Mouse (Mus musculus) forelimb bud, embryonic 11.5 days (tissue): ENCODE results near the gene Zfp617.
"Not testable (repeated sequence)": the region's sequence is repeated elsewhere in the genome, so short reads cannot be mapped to it uniquely, and the experiment has no call there.

ENCODE experiments used
- DNase-seq: peaks from one replicate; pipeline ENCODE4 v3.0.0-alpha.2; 2012; ENCODE audit warnings: low read depth, low spot score

Gene Zfp617

DNA sequence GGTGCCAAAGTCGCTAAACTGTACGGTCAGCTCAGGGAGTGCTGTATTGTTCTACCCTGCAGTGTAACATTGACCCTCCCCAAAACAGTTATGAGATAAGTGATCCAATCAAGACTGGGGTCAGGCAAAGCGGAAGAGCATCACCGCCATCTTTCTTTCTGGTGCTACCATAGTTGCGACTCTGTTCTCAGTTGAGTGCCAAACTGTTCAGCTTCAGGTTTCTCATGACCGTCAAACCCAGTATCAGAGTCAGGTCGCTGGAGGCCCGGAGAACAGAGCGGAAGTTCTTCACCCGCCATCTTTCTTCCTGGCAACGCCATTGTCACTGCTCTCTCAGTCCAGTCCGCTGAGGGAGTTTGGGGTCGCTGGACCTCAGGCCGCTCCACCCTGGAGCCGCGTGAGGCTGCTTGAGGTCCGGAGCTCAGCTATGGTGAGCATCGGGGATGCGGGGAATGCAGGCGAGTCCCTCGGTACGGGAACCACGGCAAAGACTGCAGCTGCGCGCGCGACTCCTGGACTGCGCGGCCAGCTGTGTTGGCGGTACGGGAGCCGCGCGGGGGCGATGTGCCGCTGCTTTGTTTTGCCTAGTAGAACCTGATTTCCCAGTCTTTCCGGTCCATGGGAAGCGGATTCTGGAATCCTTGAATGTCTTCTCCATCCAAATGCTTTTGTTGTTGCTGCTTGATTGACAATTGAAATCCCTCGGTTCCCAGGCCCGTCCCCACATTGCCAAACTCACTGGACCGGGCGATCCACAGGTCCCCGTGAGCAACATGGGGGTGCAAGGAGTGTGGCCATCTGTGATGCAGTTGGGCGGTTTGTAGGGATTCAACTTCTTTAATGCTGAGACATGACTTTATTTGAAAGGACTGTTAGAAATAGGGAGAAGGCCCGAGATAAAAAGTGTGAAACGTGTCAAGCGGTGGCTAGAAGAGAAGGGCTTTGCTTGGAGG is at the start of gene Zfp617, which contains the start of gene Zfp882:
Gene Zfp617, plus strand, starts transcription at position 327 of the 953 bp plus-strand sequence.
Gene Zfp882, plus strand, starts transcription at position 300 of the 953 bp plus-strand sequence.
- peak; percentile 84 for DNase-seq

DNA sequence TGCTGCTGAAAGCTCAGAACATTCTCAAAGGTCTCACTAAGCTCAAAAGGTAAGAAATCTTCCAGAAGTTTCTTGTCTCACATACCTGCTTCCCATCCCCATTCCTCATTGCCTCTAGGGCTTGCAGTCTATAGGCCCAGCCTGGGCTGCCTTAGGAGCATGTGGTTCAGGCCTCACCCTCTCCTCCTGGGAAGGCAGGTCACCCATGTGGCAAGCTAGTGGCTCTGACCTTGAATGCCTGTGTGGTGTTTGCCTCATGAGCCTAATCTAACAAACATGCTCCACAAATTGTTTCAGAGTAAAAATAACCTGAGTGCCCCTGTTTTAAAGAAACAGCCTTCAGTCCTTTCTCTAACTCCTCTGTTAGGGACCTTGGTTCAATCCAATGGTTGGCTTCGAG is 46.9 kb upstream of the Zfp617 start:
- not testable (repeated sequence) for DNase-seq

DNA sequence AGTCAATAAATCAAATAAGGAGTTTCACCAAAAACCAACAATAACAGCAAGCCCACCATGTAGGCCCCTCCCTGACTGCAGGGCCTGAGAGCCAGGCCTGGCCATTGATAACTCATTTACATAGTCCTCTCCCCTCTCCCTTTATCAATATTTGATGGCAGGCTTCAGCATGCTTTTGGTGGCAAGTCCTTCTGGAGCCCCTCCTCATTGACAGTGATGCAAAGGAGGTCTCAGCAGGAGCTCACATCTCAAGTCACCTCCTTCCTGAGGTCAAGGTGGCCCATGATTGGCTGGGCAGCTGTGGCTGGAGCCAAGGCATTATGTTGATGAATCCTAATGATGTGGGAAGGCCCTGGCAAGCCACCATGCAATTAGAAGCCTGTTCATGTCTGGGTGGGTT is 46.4 kb upstream of the Zfp617 start:
- DNase-seq = not testable (repeated sequence)

DNA sequence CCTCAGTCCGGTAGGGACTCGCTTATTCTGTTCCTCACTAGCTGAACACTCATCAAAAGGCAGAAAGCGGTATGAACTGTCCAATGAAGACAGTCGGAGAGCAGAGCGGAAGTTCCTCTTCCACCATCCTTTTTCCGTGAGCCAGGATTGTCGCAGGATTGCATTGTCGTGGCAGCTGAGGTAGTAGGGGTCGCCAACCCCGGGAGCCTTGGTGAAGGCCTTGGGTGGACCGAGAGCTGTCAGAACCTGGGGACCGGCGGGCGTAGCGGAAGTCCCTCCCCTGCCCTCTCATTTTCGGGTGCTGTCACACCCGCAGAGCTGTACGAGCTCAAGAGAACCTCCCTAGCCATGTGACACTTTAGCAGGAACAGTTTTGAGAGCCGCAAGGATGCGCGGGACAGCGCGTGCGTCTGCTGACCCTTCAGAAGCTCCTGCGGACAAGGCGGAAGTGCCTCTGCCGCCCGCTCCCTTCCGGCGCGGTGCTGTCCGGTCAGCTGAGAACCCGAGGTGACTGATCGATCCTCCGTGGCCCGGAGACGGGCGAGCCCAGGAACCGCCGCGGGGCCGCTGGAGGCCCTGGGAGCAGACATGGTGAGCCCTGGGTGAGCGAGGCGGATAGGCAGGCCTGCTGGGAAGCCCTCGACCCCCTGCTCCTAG is 26.7 kb upstream of the Zfp617 start, which contains the start of gene Zfp709:
Gene Zfp709, plus strand, starts transcription at position 402 of the 657 bp plus-strand sequence.
- peak; percentile 29 for DNase-seq

DNA sequence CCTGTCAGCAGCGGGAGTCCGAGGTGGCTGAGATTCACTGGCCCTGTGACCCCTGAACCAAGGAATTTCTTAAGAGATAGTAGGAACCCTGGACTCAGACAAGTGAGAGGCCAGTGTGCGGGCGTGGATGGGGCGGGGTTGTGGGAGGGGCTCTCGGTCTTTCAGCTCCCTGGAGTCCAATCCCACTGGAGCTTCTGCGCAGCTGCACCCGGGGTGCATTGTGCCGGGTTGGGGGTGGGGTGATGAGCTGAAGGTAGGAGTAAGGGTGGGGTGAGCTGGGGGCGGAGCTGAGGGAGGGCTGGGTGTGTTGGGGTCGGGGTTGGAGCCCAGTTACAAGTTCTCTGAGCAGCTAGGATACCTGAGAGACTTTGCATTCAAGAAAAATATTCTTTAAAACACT is 7.8 kb upstream of the Zfp617 start:
- not testable (repeated sequence) for DNase-seq

DNA sequence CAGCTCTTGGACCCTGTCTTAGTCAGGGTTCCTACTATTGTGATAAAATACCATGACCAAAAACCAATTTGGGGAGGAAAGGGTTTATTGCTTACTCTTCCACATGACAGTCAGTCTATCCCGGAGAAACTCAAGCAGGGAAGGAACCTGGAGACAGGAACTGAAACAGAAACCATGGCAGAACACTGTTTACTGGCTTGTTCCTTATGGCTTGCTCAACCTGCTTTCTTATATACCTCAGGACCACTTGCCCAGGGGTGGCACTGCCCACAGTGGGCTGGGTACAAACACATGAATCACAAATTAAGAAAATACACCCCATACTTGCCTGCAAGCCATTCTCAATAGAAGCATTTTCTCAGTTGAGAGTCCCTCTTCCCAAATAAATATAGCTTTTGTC is 5.4 kb upstream of the Zfp617 start:
- not testable (repeated sequence) for DNase-seq

DNA sequence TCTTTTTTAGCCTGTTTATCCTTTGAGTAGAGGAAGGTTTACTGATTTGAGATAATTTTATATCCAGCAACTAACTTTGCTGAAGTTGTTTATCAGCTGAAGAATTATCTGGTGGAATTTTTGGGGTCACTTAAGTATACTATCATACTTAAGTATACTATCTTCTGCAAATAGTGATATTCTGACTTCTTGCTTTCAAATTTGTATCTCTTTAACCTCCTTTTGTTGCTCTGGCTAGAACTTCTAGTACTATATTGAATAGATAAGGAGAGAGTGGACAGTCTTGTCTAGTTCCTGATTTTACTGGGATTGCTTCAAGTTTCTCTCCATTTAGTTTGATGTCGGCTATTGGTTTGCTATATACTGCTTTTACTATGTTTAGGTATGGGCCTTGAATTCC is 1.6 kb upstream of the Zfp617 start:
- no peak for DNase-seq

DNA sequence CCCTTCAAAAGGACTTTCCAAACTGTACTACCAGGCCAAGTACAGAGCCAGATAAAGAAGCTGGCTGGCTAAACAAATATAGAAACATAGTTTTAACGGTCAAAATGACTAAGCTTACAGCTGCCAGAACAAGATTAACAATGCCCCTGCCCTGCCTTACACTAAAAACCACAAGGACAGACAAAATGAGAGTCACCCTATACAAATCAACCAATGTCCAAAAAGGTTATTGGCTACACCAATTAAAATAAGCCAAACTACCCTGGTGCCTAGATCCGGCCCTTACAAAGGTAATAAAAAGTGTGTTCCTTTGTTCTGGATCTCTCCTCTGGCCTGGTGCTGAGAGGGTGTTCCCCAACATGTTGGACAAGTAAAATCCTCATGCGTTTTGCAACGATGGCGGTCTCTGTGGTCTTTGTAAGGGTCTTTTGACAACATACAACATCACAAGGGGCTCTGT is 607 bp upstream of the Zfp617 start:
- DNase-seq = no peak

DNA sequence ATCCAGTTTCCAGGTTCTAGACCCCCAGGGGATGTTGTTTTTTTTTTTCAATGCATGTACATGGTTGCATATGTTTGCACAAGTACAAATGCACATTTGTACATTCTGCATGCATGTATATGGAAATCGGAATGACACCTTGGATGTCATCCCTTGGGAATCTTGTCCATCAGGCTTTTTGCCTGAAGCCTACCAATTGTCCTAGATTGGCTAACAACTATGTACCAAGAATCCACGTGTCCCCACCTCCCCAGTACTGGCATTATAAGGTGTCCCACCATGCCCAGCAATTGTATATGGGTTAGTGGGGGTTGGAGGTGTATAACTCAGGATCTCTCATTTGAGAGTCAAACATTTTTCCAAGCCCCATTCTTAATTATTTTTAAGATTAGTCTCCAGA is 3.9 kb downstream of the Zfp617 start:
- DNase-seq = no peak

DNA sequence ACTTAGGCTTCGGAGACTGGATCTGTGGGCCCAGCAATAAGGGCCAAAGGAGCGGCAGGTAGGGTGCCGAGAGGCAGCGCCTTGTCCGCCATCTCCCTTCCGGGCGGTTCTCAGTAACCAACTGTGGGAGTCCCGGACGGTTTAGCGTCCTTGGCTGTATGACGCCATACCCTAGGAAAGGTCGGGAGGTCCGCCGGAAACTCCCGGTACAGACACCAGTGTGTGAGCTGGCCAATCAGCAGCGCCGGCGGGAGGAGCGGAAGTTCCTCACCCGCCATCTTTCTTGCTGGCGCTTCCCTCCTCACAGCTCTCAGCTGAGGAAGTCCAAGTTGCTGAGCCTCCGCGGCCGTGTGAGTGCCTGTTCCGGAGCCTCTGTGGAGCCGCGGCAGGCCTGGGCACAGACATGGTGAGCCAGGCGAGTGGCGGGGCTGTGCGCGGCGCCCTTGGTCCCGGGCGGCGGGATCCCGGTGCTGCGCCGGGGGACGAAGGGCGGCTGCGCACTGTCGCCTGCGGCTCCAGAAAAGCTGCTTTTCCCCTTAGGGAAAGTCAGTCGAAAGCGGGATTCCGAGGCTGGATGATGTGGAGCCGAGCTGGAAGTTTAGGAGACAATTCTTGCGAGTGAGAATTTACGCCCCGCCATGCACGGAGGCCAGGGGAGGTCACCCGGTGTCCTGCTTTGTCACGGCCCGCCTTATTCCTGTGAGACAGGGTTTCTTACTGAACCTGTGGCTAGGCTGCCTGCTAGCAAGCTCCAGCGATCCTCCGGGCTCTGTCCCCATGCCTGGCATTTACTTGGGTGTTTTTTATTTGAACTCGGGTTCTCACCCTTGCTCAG is 14.3 kb downstream of the Zfp617 start:
- DNase-seq = peak; percentile 94

DNA sequence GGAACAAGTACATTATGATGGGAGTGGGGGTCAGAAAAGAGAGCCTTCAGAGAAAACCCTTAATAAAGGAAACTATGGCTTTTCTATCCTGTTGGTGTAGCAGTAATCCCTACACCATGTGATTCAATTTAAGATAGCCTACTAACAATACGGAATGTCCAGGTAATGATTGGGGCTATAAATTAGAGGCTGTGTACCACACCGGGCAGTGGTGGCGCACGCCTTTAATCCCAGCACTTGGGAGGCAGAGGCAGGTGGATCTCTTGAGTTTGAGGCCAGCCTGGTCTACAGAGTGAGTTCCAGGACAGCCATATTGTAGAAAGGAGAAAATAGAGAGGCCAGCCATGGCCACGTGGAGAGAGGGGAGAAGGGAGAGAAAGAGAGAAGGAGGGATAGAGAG is 17.4 kb downstream of the Zfp617 start:
- no peak for DNase-seq

DNA sequence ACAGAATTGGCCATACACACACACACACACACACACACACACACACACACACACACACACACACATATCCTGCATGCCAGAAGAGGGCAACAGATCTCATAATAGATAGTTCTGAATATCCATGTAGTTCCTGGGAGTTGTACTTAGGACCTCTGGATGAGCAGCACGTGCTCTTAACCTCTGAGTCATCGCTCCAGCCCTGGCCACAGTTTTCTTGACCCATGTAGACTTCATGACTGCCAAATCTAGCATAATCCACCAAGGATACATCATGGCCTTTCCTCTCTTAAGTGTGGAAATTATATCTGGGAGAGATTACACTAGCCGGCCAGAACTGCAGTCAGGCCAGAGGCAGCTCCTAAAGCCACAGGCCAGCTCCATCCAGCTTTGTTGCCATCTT is 18.1 kb downstream of the Zfp617 start:
- DNase-seq = no peak

DNA sequence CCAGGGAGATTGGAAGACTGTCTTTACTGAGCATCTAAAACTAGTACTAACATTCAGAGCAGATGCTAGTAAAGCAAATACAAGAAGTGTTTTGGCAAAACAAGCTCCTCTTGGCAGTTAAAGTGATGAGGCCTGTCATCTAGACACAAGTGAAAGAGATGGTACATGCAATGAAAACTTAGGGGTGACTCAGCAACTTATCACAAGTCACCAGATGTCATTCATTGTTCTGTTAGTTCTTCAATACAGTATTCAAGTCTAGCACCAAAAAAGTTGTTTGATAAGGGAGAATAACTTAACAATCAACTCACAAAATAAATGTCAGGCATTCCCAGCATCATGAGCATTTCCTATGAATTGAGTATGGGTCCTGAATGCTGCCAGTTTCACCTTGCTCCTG is 19.3 kb downstream of the Zfp617 start:
- DNase-seq = no peak

DNA sequence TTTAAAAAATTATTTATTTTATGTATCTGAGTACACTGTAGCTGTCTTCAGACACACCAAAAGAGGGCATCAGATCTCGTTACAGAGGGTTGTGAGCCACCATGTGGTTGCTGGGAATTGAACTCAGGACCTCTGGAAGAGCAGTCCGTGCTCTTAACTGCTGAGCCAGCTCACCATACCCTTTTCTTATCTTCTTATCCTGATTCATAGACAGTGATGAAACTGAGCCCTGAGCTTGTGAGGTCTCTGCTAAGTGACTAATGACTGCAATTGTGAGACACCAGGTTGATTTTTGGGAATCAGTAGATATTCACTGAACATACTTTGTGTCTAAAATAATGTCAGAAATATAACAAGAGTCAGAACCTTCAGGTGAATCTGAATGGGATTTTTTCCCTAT is 29.6 kb downstream of the Zfp617 start:
- DNase-seq = not testable (repeated sequence)

DNA sequence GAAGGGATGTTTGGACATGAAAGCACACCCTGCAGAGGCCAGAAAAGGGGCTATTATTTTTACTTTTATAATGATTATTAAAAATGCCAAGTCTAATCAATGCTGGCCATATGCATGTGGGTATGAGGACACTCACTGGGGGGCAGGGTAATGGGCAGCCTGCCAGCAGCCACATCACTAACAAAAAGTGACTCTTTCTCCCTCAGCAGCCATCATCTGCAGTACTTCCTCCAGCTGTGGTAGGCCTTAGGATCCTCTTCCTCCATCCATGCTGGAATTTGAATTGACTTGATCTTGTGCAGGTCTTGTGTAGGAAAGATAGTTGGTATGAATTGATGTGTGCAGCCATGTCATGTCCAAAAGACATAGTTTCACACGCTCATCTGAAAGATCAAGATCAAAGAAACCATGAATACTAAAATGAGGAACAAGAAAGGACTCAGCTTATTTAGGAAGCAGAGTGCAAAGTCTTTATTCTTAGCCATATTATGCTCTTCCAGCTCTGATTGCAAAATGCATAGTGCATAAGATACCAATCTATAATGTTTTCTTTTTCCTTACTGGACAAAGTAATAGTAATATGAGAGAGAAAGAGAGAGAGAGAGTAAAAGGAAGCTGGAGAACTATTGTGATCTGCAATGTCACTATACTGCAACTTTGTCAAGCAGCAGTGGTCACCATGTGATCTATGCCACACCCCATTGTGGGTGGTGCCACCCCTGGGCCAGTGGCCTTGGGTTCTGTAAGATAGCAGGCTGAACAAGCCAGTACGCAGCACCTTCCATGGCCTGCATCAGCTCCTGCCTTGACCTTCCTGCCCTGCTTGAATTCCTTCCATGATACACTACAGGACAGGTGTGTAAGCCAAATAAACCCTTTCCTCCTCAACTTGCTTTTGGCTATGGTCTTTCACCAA is 32.1 kb downstream of the Zfp617 start:
- DNase-seq = no peak

DNA sequence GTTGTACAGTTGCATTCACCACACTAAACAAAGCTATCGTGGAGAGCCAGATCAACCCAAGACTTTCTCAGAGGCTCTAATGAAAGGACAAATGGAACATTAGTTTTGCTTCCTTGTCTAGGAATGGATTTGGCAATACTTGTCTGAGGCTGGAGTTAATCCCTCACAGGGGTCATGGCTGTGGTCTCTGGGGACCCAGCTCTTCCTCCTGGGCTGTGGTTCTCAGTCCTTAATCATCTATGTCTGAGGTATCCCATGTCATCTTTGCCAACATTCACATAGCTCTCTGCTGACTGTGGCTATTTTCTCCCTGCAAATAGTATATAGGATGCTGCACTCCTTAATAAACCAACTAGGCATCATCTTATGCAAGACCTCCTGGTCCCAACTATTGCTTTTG is 33.3 kb downstream of the Zfp617 start:
- DNase-seq = no peak

DNA sequence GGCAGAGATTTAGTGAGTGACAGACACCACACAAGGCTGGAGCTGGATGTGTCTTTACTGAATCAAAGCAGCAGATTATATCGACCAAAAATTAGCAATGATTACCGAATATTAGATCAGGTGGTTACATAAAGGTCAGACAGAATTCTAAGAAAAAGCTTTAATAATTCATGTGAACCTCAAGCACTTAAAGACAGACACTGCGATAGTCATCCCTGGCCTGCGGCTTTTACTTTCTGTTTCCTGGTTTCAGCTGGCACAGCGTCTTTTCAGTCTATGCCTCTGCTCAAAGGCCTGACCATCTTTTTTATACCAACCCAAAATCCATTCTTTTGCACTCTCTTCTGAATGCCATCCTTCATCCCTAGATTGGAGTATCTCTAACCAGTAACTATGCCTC is 40.2 kb downstream of the Zfp617 start:
- DNase-seq = no peak

DNA sequence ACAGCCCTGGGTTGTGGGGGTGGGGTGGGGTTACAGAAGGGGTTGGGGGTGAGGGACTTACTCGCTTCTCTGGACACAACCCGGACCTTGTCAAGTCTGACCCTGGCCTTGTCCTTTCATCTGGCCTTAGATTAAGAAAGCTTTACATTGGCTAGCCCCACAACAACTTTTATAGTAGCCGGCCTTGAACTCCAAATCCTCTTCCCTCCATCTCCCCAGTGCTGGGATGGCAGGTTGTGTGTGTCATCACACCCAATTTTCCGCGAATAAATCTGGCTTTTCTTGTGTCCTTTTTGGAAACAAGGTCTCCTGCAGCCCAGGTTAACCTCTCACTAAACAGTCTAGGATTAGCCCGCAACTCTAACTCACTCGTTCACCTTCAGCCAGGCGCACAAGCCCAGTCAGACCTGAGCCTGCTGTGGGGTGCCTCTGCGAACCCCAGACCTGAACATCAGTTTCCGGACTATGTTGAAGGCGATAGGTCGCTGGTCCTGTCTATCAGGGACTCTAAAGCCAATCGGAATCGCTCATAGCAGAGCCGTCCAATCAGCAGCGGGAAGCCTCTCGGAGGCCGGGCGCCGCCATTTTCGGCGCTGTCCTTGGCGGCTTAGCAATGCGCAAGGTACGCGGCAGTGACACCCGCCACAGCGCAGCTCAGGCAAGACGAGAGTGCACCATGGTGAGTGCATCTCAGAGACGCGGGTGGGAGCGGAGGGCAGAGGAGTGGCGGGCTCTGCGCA is 42.2 kb downstream of the Zfp617 start, which contains the start of gene Zfp961:
Gene Zfp961, plus strand, starts transcription at position 557 of the 740 bp plus-strand sequence.
- peak; percentile 100 for DNase-seq

DNA sequence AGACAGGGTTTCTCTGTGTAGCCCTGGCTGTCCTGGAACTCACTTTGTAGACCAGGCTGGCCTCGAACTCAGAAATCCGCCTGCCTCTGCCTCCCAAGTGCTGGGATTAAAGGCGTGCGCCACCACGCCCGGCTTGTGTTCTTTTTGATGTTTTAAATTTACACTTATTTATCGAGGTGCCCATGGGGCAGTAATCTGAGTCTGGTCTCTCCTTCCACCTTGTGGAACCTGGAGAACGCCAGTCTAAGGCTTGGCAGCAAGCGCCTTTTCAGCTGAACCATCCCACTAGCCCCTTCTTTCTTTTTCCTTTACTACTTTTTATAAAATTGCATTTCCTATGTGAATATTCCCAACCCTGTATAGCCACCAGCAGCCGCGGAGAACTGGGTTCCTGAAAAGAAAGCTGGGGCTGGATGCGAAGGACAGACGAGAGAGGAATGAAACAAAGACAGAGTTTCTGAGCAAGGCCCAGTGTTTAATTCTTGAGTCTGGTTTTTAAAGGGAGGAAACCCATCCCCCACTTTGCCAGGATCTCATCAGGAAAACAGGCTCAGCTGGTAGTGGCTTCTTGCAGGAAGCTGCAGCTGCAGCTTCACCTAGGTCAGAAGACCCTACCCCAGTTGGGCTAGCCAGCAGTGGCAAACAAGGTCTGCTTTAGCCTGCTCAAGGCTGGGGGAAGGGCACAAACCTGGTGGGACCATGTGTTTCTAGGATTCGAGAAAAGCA is 43.2 kb downstream of the Zfp617 start:
- DNase-seq = peak; percentile 27
